Mouse (Mus musculus) neural tube, embryonic 11.5 days (tissue): ENCODE results near the gene Gm48552. TPM values are rescaled to one million over a fixed set of nuclear protein-coding genes. Genes with fewer than 3 reads are reported as not detected.

Experiments used
- ATAC-seq: fragments of 200-750 bp; cut with Nextera tagmentation; 2 replicates; pipeline ENCODE4 v1.8.0; 2017; ENCODE audit warnings: moderate number of reproducible peaks, mild to moderate bottlenecking, moderate TSS enrichment, moderate library complexity; ENCODE audit not compliant: insufficient read depth, low FRiP score, low TSS enrichment
- DNase-seq: peaks from one replicate; pipeline ENCODE4 v3.0.0-alpha.2; 2015; ENCODE audit warnings: low spot score
- H3K27ac ChIP-seq: fragments of 300-500 bp; sonication (generic); 2 replicates; pipeline ENCODE4 v1.5.1; 2014; ENCODE audit warnings: low read depth, mild to moderate bottlenecking, low read length
- H3K27me3 ChIP-seq: fragments of 300-500 bp; sonication (generic); 2 replicates; pipeline ENCODE4 v1.6.1; 2014; ENCODE audit warnings: mild to moderate bottlenecking, low read length, mixed read lengths; ENCODE audit not compliant: control insufficient read depth, insufficient read depth
- H3K36me3 ChIP-seq: fragments of 300-500 bp; sonication (generic); 2 replicates; pipeline ENCODE4 v1.6.1; 2014; ENCODE audit warnings: mild to moderate bottlenecking, low read length, moderate library complexity, mixed read lengths; ENCODE audit not compliant: control insufficient read depth, insufficient read depth
- H3K4me1 ChIP-seq: fragments of 300-500 bp; sonication (generic); 2 replicates; pipeline ENCODE4 v1.6.1; 2014; ENCODE audit warnings: low read length, mixed read lengths; ENCODE audit not compliant: control insufficient read depth, insufficient read depth
- H3K4me2 ChIP-seq: fragments of 300-500 bp; sonication (generic); 2 replicates; pipeline ENCODE4 v1.6.1; 2014; ENCODE audit warnings: low read depth, mild to moderate bottlenecking, moderate library complexity
- H3K4me3 ChIP-seq: fragments of 300-500 bp; sonication (generic); 2 replicates; pipeline ENCODE4 v1.5.1; 2014; ENCODE audit warnings: low read depth, low read length
- H3K9ac ChIP-seq: fragments of 300-500 bp; sonication (generic); 2 replicates; pipeline ENCODE4 v1.6.1; 2014; ENCODE audit warnings: mild to moderate bottlenecking, low read length
- H3K9me3 ChIP-seq: fragments of 300-500 bp; sonication (generic); 2 replicates; pipeline ENCODE4 v1.6.1; 2016; ENCODE audit warnings: low read length; ENCODE audit not compliant: control insufficient read depth
- WGBS: fragments of 180-500 bp; shearing (Covaris S2); extraction: QIAGEN DNeasy Blood & Tissue Kit; methylation state at CpG from one replicate; pipeline ENCODE4 v1.1.7; 2014; 5-methylcytosine and 5-hydroxymethylcytosine counted together
- polyA plus RNA-seq: library from polyadenylated mRNA; unstranded; fragments of >200 nt; fragmentation: Nextera tagmentation; extraction: Ambion mirVana; gene quantifications from 2 replicates; pipeline ENCODE4 v1.2.1, GENCODE M21; 2014

Gene Gm48552
- polyA plus RNA-seq, 1 experiment from 2014 or later: 1.3 TPM

DNA sequence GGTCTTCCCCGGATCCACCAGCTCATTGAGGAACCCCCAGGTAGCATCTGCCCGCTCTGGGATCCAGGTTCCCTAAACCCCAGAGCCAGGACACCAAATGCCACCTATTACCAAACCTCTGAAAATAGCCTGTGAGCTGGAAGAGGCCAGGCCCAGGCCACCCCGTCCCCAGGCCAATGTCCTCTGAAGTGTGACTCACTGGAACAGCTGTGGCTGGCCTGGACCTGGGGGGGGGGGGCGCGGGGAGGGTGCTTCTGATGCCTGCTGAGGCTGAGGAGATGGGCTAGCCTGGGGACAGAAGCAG, 32.9 kb downstream of the Gm48552 start:
- Histone ChIP-seq H3K27me3 (peaks cover 34% of the 10 kb centered on the region), H3K4me3 (no peak overlapping the region), H3K4me2 (no peak overlapping the region), H3K9me3 (no peaks in the 10 kb centered on the region), H3K36me3 (no peaks in the 10 kb centered on the region), H3K27ac (no peak overlapping the region), H3K4me1 (peaks cover 16% of the 10 kb centered on the region), H3K9ac (no peak overlapping the region)
- peak; percentile 5 for DNase-seq
- no peak for ATAC-seq
- WGBS: 83% methylated on average over 5 of the region's 5 CpGs

DNA sequence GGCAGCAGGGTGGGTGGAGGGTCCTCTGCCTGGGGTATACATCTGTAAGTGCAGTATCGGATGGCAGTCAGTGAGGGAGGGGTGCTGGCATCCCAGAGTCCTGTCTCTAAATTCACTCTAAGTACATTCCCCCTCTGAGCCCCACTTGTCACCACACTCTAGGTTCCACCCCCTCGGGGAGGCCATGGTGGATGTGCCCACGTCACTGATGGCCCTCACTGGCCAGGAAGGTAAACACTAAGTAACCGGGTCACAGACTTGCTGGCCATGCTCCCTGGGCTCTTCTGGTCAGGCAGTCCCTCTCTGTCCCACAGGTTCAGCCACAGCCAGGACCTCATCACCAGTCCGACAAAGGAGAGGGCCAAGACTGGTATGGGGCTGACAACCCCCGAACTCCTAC, 33.4 kb downstream of the Gm48552 start:
- DNase-seq (peak; percentile 8), ATAC-seq (no peak)
- no peaks in the 10 kb centered on the region for H3K36me3 ChIP-seq
- no peak overlapping the region for H3K27ac ChIP-seq
- WGBS: 81% methylated on average over 6 of the region's 6 CpGs
- no peaks in the 10 kb centered on the region for H3K9me3 ChIP-seq
- H3K4me2 ChIP-seq: no peak overlapping the region
- H3K4me3 ChIP-seq: no peak overlapping the region
- no peak overlapping the region for H3K9ac ChIP-seq
- H3K4me1 ChIP-seq: peaks cover 16% of the 10 kb centered on the region
- peaks cover 39% of the 10 kb centered on the region for H3K27me3 ChIP-seq

DNA sequence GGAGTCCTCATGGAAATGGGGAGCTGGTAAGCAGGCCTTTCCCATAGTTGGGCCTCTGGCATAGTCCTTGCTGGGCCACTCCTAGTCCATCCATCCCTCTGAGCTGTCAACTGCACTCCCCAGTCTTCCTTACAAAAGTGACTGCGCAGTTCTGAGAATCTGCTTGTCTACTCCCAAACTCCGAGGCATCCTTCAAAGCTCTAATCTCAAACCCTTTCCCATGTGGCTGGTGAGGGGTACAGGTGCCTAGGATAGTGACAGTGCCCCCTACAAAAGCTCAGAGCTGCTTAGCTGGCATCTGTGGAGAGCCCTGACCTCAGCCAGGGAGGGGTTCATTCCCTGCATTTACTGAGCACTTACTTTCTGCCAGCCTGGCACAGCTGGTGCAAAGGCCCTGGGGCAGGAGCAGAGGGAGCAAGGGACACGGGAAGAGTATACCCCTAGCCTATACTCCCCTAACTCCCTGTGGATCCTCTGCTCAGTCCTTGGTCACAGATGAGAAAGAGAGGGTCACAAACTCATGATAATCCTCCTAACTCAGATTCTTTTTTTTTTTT, 33.9 kb downstream of the Gm48552 start:
- no peaks in the 10 kb centered on the region for H3K9me3 ChIP-seq
- H3K27me3 ChIP-seq: peaks cover 44% of the 10 kb centered on the region
- H3K27ac ChIP-seq: no peak overlapping the region
- 79% methylated on average over 3 of the region's 3 CpGs for WGBS
- H3K36me3 ChIP-seq: no peaks in the 10 kb centered on the region
- no peak overlapping the region for H3K4me2 ChIP-seq
- no peak overlapping the region for H3K4me3 ChIP-seq
- ATAC-seq (no peak), DNase-seq (no peak)
- H3K9ac ChIP-seq: no peak overlapping the region
- peaks cover 17% of the 10 kb centered on the region for H3K4me1 ChIP-seq

DNA sequence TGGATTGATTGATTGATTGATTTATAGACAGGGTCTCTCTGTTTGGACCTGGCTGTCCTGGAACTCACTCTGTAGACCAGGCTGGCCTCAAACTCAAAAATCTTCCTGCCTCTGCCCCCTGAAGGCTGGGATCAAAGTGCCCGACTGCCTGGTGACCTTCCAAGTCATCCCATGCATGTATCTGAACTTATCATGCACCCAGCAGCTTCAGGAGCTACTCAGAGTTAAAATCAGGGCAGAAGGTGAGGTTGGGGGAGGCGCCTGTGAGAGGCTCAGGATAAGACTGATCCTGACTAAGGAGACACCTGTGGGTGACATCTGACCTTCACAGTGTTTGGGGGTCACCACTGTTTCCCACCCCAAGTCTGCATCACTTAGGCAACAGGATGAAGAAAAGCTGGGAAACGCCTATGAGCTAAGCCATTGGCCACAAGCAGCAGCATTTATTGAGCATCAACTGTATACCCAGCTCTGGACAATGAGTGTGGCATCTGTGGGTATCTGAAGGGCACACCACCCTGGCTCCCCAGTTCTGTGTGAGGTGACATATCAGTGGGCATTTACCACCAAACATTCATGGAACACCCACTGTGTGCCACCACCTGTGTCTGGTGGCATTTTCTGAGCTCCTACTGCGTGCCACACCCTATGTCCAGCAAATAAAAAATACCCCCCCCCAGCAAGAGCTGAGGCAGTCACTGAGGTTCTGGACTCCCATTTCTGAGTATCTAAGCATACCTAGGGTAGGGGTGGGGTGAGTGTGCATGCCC, 34.9 kb downstream of the Gm48552 start:
- H3K9me3 ChIP-seq: no peaks in the 10 kb centered on the region
- H3K4me2 ChIP-seq: no peak overlapping the region
- no peaks in the 10 kb centered on the region for H3K36me3 ChIP-seq
- ATAC-seq (no peak), DNase-seq (peak; percentile 7)
- WGBS: 67% methylated on average over 4 of the region's 4 CpGs
- peaks cover 15% of the 10 kb centered on the region for H3K4me1 ChIP-seq
- H3K4me3 ChIP-seq: no peak overlapping the region
- H3K27ac ChIP-seq: no peak overlapping the region
- no peak overlapping the region for H3K9ac ChIP-seq
- peaks cover 53% of the 10 kb centered on the region for H3K27me3 ChIP-seq

DNA sequence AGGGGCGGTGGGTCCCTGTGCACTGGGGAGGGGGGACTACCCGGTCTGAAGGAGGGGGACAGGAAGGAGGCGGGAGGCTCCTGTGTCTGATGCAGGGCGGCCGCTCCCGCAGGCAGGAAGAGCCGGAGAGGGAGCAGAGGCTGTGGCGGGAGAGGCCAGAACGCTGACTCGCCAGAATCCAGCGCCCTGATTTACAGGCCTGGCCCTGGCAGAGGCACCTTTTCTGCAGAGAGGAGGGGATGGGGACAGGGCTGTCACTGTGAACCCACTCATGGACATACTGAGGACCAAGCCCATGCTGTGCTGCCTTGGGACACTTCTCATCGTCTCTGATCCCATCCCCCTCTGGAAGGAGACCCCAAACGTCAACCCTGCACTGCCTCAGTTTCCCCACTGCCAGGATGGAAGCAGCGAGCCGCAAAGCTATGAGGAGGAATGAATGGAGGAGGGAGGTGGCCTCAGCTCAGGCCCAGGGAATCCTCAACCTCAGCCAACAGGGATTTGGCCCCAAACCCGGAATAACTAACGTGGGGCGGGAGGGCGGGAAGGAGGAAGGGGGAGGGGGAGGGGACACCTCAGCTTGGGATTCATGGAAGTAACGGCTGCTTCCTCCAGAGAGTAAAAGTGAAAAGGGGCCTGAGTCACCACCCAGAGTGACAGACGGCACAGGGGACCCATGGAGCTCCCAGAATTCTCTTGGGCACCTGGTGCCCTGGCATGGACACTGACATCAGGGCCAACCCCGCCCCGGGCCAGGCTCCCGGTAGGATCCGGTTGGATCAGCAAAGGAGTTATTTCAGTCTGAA, 35.6 kb downstream of the Gm48552 start:
- Histone ChIP-seq H3K27me3 (peaks cover 60% of the 10 kb centered on the region), H3K27ac (no peak overlapping the region), H3K36me3 (no peaks in the 10 kb centered on the region), H3K4me2 (no peak overlapping the region), H3K9ac (0 out of 2 replicates have a peak overlapping the region, but pooled peaks have one; percentile 15), H3K4me3 (no peak overlapping the region), H3K9me3 (no peaks in the 10 kb centered on the region), H3K4me1 (peaks cover 11% of the 10 kb centered on the region)
- DNase-seq: peak; percentile 9
- no peak for ATAC-seq
- WGBS: 4% methylated on average over 25 of the region's 25 CpGs

DNA sequence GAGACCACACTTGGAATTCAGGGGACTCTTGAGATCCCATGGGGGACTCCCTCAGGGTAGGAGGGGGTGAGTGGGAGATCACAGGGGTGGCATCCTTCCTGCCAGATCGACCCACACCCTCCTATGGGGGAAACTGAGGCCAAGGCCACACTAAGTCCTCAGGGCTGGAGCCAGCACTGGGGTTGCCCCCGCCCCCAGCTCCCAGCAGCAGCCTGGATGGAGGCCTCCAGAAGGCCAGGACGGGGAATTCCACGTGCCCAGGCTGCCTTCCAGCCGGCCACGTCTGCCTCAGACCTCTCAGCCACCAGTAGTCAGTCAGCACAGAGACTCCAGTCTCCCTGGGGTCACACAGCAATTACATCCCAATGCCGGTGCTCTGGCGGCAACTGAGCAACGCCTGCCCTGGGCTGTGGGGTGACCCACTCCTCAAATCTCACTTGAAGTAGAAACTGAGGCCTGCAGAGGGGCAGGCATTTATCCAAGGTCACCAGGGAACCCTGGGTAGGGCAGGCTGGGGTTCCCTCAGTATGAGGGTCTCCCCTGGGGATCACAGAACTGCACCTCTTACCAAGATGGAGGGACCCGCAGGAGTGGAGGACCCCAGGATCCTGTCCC, 36.5 kb downstream of the Gm48552 start:
- Histone ChIP-seq H3K36me3 (no peaks in the 10 kb centered on the region), H3K4me1 (peaks cover 14% of the 10 kb centered on the region), H3K4me2 (no peak overlapping the region), H3K27ac (no peak overlapping the region), H3K4me3 (no peak overlapping the region), H3K27me3 (peaks cover 60% of the 10 kb centered on the region), H3K9ac (no peak overlapping the region), H3K9me3 (no peaks in the 10 kb centered on the region)
- ATAC-seq (no peak), DNase-seq (peak; percentile 12)
- WGBS: 20% methylated on average over 9 of the region's 10 CpGs

DNA sequence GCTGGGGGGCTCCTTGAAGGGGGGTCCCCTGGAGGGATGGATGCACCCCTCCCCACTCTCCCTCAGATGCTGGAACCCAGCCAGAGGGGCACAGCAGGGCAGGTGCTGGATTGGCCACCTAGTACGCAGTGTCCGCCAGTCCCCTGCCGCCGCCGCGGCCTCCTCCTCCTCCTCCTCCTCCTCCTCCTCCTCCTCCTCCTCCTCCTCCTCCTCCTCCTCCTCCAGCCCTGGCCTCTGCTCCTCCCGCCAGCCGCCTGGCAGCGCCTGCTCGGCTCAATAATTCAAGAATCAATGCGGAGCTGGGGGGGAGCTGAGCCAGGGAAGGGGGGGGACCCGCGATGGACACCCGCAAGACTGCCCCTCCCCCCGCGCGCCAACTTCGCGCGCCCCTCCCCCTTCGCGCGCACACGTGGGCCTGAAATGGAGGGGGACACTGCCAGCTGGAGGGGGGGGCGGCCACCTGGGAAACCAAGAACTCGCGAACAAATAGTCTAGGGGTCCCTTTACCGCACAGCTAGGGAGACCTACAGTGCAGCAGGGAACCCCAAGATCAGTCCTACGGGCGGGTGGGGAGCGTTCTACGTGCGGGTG, 37.4 kb downstream of the Gm48552 start:
- 3% methylated on average over 15 of the region's 33 CpGs for WGBS
- H3K27me3 ChIP-seq: peaks cover 60% of the 10 kb centered on the region

DNA sequence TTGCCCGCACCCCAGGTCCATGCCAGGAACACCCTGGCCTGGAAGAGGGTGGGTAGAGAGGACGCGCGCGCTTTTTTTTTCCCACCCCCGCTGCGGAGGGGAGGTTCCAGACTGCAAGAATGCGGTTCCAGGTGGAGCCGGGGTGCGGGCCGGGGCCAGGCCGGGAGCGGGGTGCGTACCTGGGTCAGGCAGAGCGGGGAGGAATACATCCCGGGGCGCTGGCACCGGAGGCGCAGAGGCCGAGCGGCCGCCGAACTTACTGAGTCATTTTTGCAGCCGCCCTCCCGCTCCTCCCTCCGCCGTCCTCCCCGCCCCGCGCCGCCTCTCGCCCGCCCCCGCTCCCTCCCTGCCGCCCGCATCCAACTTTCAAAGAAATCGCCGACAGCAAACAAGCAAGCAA, 38.1 kb downstream of the Gm48552 start:
- H3K27ac ChIP-seq: no peak overlapping the region
- no peaks in the 10 kb centered on the region for H3K9me3 ChIP-seq
- H3K4me1 ChIP-seq: peaks cover 14% of the 10 kb centered on the region
- under 1% methylated on average over 35 of the region's 38 CpGs for WGBS
- H3K9ac ChIP-seq: peak overlapping the region; percentile 44
- H3K4me2 ChIP-seq: peak overlapping the region; percentile 44
- H3K4me3 ChIP-seq: peak overlapping the region; percentile 31
- DNase-seq: peak; percentile 7
- no peak for ATAC-seq
- H3K36me3 ChIP-seq: no peaks in the 10 kb centered on the region
- H3K27me3 ChIP-seq: peaks cover 63% of the 10 kb centered on the region

More for the DNA sequence above, 37.4 kb downstream of the Gm48552 start:
- Histone ChIP-seq H3K4me3 (peak overlapping the region; percentile 31), H3K27ac (no peak overlapping the region), H3K4me1 (peaks cover 14% of the 10 kb centered on the region), H3K9me3 (no peaks in the 10 kb centered on the region), H3K36me3 (no peaks in the 10 kb centered on the region), H3K4me2 (peak overlapping the region; percentile 44), H3K9ac (peak overlapping the region; percentile 44; the same call in 1 of the 2 replicates)
- DNase-seq (peak; percentile 12), ATAC-seq (no peak)
